Mouse (Mus musculus): ENCODE data around the gene Mrpl2.

GRCm38 (mm10) chr17:46603229-46603628 is 42.8 kb upstream of the Mrpl2 start:
- TF ChIP-seq MAX (IDR thresholded peaks at IDR 0.05) (no peak), CTCF (IDR thresholded peaks at IDR 0.05; ENCODE audit: control insufficient read depth, insufficient read depth, insufficient read length) (no peak), FOSL1 (IDR thresholded peaks at IDR 0.05; ENCODE audit: insufficient read depth, low read length, poor library complexity, severe bottlenecking) (no peak), USF1 (IDR thresholded peaks at IDR 0.05; ENCODE audit: low read depth) (no peak), CEBPB (IDR thresholded peaks at IDR 0.05; ENCODE audit: low read depth) (no peak), MYOG (IDR thresholded peaks at IDR 0.05; ENCODE audit: control insufficient read depth, extremely low read depth, insufficient read length) (no peak)
